Mouse (Mus musculus) olfactory bulb, adult 2 months (tissue): ENCODE results near the gene Clec12b. TPM values are rescaled to one million over a fixed set of nuclear protein-coding genes. Genes with fewer than 3 reads are reported as not detected.

Experiments used
- H3K27ac ChIP-seq: fragments of 200-500 bp; 2 replicates; pipeline ENCODE4 v1.5.1; 2012; ENCODE audit warnings: low read depth, low read length; ENCODE audit not compliant: insufficient read depth
- H3K4me1 ChIP-seq: fragments of 200-500 bp; 2 replicates; pipeline ENCODE4 v1.6.1; 2012; ENCODE audit warnings: low read length; ENCODE audit not compliant: control insufficient read depth, insufficient read depth
- H3K4me3 ChIP-seq: fragments of 200-500 bp; 2 replicates; pipeline ENCODE4 v1.5.1; 2012; ENCODE audit warnings: mild to moderate bottlenecking, low read depth, low read length, moderate library complexity; ENCODE audit not compliant: insufficient read depth
- CTCF ChIP-seq: fragments of 200-500 bp; IDR thresholded peaks from 2 replicates; pipeline ENCODE4 v1.5.1; 2012; ENCODE audit warnings: low read depth, mild to moderate bottlenecking, low read length, moderate library complexity; ENCODE audit not compliant: insufficient read depth
- POLR2A ChIP-seq: fragments of 200-500 bp; IDR thresholded peaks from 2 replicates; pipeline ENCODE4 v1.6.1; 2012; ENCODE audit warnings: mild to moderate bottlenecking, low read depth, low read length, moderate library complexity; ENCODE audit not compliant: insufficient read depth
- WGBS: fragments of 180-500 bp; shearing (Covaris S2); methylation state at CpG from one replicate; pipeline ENCODE4 v1.1.7; 2018; 5-methylcytosine and 5-hydroxymethylcytosine counted together
- polyA plus RNA-seq: library from polyadenylated mRNA; stranded (reverse); fragments of >200 nt; gene quantifications from 2 replicates; pipeline ENCODE4 v1.2.4, GENCODE M21; 2012; ENCODE audit warnings: low replicate concordance; ENCODE audit not compliant: missing spikeins, insufficient read depth, insufficient read length

Clec12b gene
- polyA plus RNA-seq, 1 experiment, result not detected

- Histone ChIP-seq H3K4me1 (no peaks in the 10 kb centered on the region), H3K4me3 (no peak overlapping the region), H3K27ac (no peak overlapping the region)
- 87% methylated on average over 1 of the region's 1 CpGs for WGBS
- TF ChIP-seq POLR2A (no peak), CTCF (no peak)
These were observed 59.7 kb downstream of the Clec12b start for GRCm38 (mm10) chr6:129326016-129326415.

Other genes with a start within 250 kb of the Clec12b start
- not detected in 2 replicates for gene Clec2d, start 205.3 kb downstream of the Clec12b start, polyA plus RNA-seq
- not detected in 2 replicates for gene Cd69, start 110.4 kb downstream of the Clec12b start, polyA plus RNA-seq
- not detected in 2 replicates for gene 4922502D21Rik, start 54.1 kb downstream of the Clec12b start, polyA plus RNA-seq
- not detected in 2 replicates for gene Clec12a, start 43.2 kb downstream of the Clec12b start, polyA plus RNA-seq
- gene Clec1b, start 11.4 kb upstream of the Clec12b start, polyA plus RNA-seq, result not detected in 2 replicates
- not detected in 2 replicates for gene Clec9a, start 23.0 kb upstream of the Clec12b start, polyA plus RNA-seq
- gene Clec1a, start 66.1 kb upstream of the Clec12b start, polyA plus RNA-seq, result not detected in 2 replicates
- gene Olr1, start 121.3 kb upstream of the Clec12b start, polyA plus RNA-seq, result not detected in 2 replicates
- gene Tmem52b, start 126.7 kb upstream of the Clec12b start, polyA plus RNA-seq, result not detected in 2 replicates
- 169 TPM in 1 of 2 replicates, not detected in the other for gene Gabarapl1, start 147.3 kb upstream of the Clec12b start, polyA plus RNA-seq
- not detected in 2 replicates for gene Klre1, start 192.0 kb upstream of the Clec12b start, polyA plus RNA-seq
- not detected in 2 replicates for gene Klrd1, start 205.9 kb upstream of the Clec12b start, polyA plus RNA-seq
- not detected in 2 replicates for gene Klrk1, start 238.0 kb upstream of the Clec12b start, polyA plus RNA-seq